Mouse (Mus musculus) liver, postnatal 0 days (tissue): ENCODE data around the gene Casp2.

ENCODE experiments used
- CTCF ChIP-seq: sonication (generic); IDR thresholded peaks from 2 replicates; pipeline ENCODE4 v1.5.1; 2016; ENCODE audit warnings: antibody characterized with exemption, low read depth
- EP300 ChIP-seq: IDR thresholded peaks from 2 replicates; pipeline ENCODE4 v1.6.1; 2016; ENCODE audit warnings: antibody characterized with exemption, low read depth, mild to moderate bottlenecking

- TF ChIP-seq CTCF, result no peak
- no peak for TF ChIP-seq EP300
These were observed 13.0 kb upstream of the Casp2 start for GRCm38 (mm10) chr6:42251791-42252190.
